Mouse (Mus musculus) intestine, postnatal 0 days (tissue): ENCODE results near the gene Ptbp1. TPM values are rescaled to one million over a fixed set of nuclear protein-coding genes. Genes with fewer than 3 reads are reported as not detected.
A peak's percentile ranks its signal among the peaks of the same experiment; 100 is the strongest.

Experiments used
- ATAC-seq: fragments of 200-750 bp; cut with Nextera tagmentation; 2 replicates; pipeline ENCODE4 v1.8.0; 2017; ENCODE audit warnings: mild to moderate bottlenecking, moderate TSS enrichment, moderate library complexity
- H3K27ac ChIP-seq: fragments of 300-500 bp; sonication (generic); 2 replicates; pipeline ENCODE4 v1.5.1; 2014; ENCODE audit warnings: mild to moderate bottlenecking, low read depth, low read length, moderate library complexity
- H3K27me3 ChIP-seq: fragments of 300-500 bp; sonication (generic); replicated peaks from 2 replicates; pipeline ENCODE4 v1.6.1; 2014; ENCODE audit warnings: low read length, mixed read lengths; ENCODE audit not compliant: control insufficient read depth, insufficient read depth
- H3K36me3 ChIP-seq: fragments of 300-500 bp; sonication (generic); 2 replicates; pipeline ENCODE4 v1.6.1; 2014; ENCODE audit warnings: mild to moderate bottlenecking, moderate library complexity; ENCODE audit not compliant: control insufficient read depth, insufficient read depth
- H3K4me1 ChIP-seq: fragments of 300-500 bp; sonication (generic); replicated peaks from 2 replicates; pipeline ENCODE4 v1.6.1; 2014; ENCODE audit warnings: antibody characterized with exemption, low read length, mixed read lengths; ENCODE audit not compliant: control insufficient read depth, insufficient read depth
- H3K4me2 ChIP-seq: fragments of 300-500 bp; sonication (generic); replicated peaks from 2 replicates; pipeline ENCODE4 v1.6.1; 2014; ENCODE audit warnings: low read depth, mild to moderate bottlenecking, moderate library complexity
- H3K4me3 ChIP-seq: fragments of 300-500 bp; sonication (generic); 2 replicates; pipeline ENCODE4 v1.5.1; 2014; ENCODE audit warnings: low read depth, low read length
- H3K9ac ChIP-seq: fragments of 300-500 bp; sonication (generic); 2 replicates; pipeline ENCODE4 v1.6.1; 2014; ENCODE audit warnings: mild to moderate bottlenecking, low read depth, low read length
- H3K9me3 ChIP-seq: fragments of 300-500 bp; sonication (generic); 2 replicates; pipeline ENCODE4 v1.6.1; 2016; ENCODE audit warnings: mixed run types; ENCODE audit not compliant: control insufficient read depth
- CTCF ChIP-seq: sonication (generic); IDR thresholded peaks from 2 replicates; pipeline ENCODE4 v1.5.1; 2016; ENCODE audit warnings: low read depth, mild to moderate bottlenecking, control low read depth, antibody characterized with exemption, moderate library complexity
- WGBS: fragments of 180-500 bp; shearing (Covaris S2); extraction: QIAGEN DNeasy Blood & Tissue Kit; methylation state at CpG from one replicate; pipeline ENCODE4 v1.1.7; 2014; 5-methylcytosine and 5-hydroxymethylcytosine counted together
- polyA plus RNA-seq: library from polyadenylated mRNA; unstranded; fragments of >200 nt; fragmentation: Nextera tagmentation; extraction: Ambion mirVana; gene quantifications from 2 replicates; pipeline ENCODE4 v1.2.1, GENCODE M21; 2015

Ptbp1 gene
- polyA plus RNA-seq, 1 experiment from 2014 or later, result 92.2 TPM

GRCm38 (mm10) chr10:79900951-79901410 is 46.8 kb downstream of the Ptbp1 start:
- no peak overlapping the region for H3K4me2 ChIP-seq
- H3K9me3 ChIP-seq, result no peaks in the 10 kb centered on the region
- no peak overlapping the region; the same call in 1 of the 2 replicates for H3K27ac ChIP-seq
- H3K27me3 ChIP-seq, result no peaks in the 10 kb centered on the region
- no peak overlapping the region for H3K4me3 ChIP-seq
- WGBS, result 69% methylated on average over 2 of the region's 2 CpGs
- H3K36me3 ChIP-seq, result peaks cover 54% of the 10 kb centered on the region
- no peak for ATAC-seq
- TF ChIP-seq CTCF, result peak; percentile 55
- H3K4me1 ChIP-seq, result no peaks in the 10 kb centered on the region
- H3K9ac ChIP-seq, result no peak overlapping the region

- Histone ChIP-seq H3K27ac (no peak overlapping the region), H3K4me3 (no peak overlapping the region), H3K9ac (no peak overlapping the region), H3K27me3 (no peaks in the 10 kb centered on the region), H3K36me3 (peaks cover 42% of the 10 kb centered on the region), H3K4me2 (no peak overlapping the region), H3K9me3 (no peaks in the 10 kb centered on the region), H3K4me1 (no peaks in the 10 kb centered on the region)
- WGBS, result 93% methylated on average over 9 of the region's 9 CpGs
- no peak for ATAC-seq
- TF ChIP-seq CTCF, result no peak
Measured at GRCm38 (mm10) chr10:79906712-79907111, 52.5 kb downstream of the Ptbp1 start.

GRCm38 (mm10) chr10:79907415-79907814 is 53.2 kb downstream of the Ptbp1 start:
- WGBS, result 89% methylated on average over 10 of the region's 10 CpGs
- H3K4me2 ChIP-seq, result no peak overlapping the region

GRCm38 (mm10) chr10:79908167-79909091 is 54.2 kb downstream of the Ptbp1 start, which contains the start of gene Med16:
Gene Med16 (minus strand): TSS chr10:79908923.
- H3K4me3 ChIP-seq, result peak within 1 kb of the TSS; percentile 82
- H3K4me1 ChIP-seq, result no peaks in the 10 kb centered on the region
- H3K27ac ChIP-seq, result peak within 1 kb of the TSS; percentile 96
- WGBS, result 1% methylated on average over 52 of the region's 52 CpGs
- H3K9ac ChIP-seq, result peak within 1 kb of the TSS; percentile 89
- peak within 1 kb of the TSS; percentile 60 for H3K4me2 ChIP-seq
- TF ChIP-seq CTCF, result no peak
- H3K9me3 ChIP-seq, result no peaks in the 10 kb centered on the region
- peaks cover 34% of the 10 kb centered on the region for H3K36me3 ChIP-seq
- ATAC-seq, result peak; percentile 97
- no peaks in the 10 kb centered on the region for H3K27me3 ChIP-seq

More at GRCm38 (mm10) chr10:79907415-79907814, 53.2 kb downstream of the Ptbp1 start:
- Histone ChIP-seq H3K4me1 (no peaks in the 10 kb centered on the region), H3K9ac (no peak overlapping the region), H3K27me3 (no peaks in the 10 kb centered on the region), H3K9me3 (no peaks in the 10 kb centered on the region), H3K4me3 (no peak overlapping the region), H3K36me3 (peaks cover 42% of the 10 kb centered on the region), H3K27ac (no peak overlapping the region)
- TF ChIP-seq CTCF, result no peak
- no peak for ATAC-seq

- Histone ChIP-seq H3K4me3 (peak overlapping the region; percentile 82), H3K36me3 (peaks cover 29% of the 10 kb centered on the region), H3K4me2 (peak overlapping the region; percentile 60), H3K9ac (peak overlapping the region; percentile 89), H3K9me3 (no peaks in the 10 kb centered on the region), H3K27me3 (no peaks in the 10 kb centered on the region), H3K27ac (peak overlapping the region; percentile 96), H3K4me1 (no peaks in the 10 kb centered on the region)
- peak; percentile 16; the same call in 1 of the 2 replicates for ATAC-seq
- 25% methylated on average over 14 of the region's 14 CpGs for WGBS
- TF ChIP-seq CTCF, result no peak
Measured at GRCm38 (mm10) chr10:79909092-79909922, 55.1 kb downstream of the Ptbp1 start.

- no peak within 1 kb of the TSS for H3K4me3 ChIP-seq
- ATAC-seq, result no peak
- TF ChIP-seq CTCF, result no peak
- H3K9ac ChIP-seq, result no peak within 1 kb of the TSS
- no peaks in the 10 kb centered on the region for H3K9me3 ChIP-seq
- H3K4me2 ChIP-seq, result no peak within 1 kb of the TSS
- WGBS, result 100% methylated on average over 4 of the region's 4 CpGs
- no peaks in the 10 kb centered on the region for H3K27me3 ChIP-seq
- H3K4me1 ChIP-seq, result no peaks in the 10 kb centered on the region
- peaks cover 21% of the 10 kb centered on the region for H3K36me3 ChIP-seq
- peak within 1 kb of the TSS; percentile 71; the same call in 1 of the 2 replicates for H3K27ac ChIP-seq
Measured at GRCm38 (mm10) chr10:79910556-79910955, 56.3 kb downstream of the Ptbp1 start, which contains the start of gene Gm26602. Gene Gm26602 (plus strand): TSS chr10:79910856.
